Mouse (Mus musculus) megakaryocyte-erythroid progenitor cell, adult 5-6 weeks (primary cell): ENCODE data around the gene Cd93. TPM values are rescaled to one million over a fixed set of nuclear protein-coding genes. Genes with fewer than 3 reads are reported as not detected.

Experiments
- ATAC-seq: replicated peaks from 2 replicates; pipeline ENCODE4 v1.8.0; 2016; ENCODE audit warnings: mild to moderate bottlenecking, inconsistent platforms; ENCODE audit not compliant: severe bottlenecking, poor library complexity, low FRiP score, low TSS enrichment
- total RNA-seq, 2 experiments: library from RNA; stranded (forward) in 1 of 2; stranded (reverse) in 1 of 2; fragments of 200-1000, 215-1000 nt in 1 of 2; fragments of >200 nt in 1 of 2; fragmentation: Nextera tagmentation in 1 of 2; gene quantifications; 2 replicates each; pipeline ENCODE4 v1.2.3; 2014 to 2017

Gene Cd93
- total RNA-seq, 2 experiments from 2014 or later, result 3.9 to 7.3 TPM

DNA sequence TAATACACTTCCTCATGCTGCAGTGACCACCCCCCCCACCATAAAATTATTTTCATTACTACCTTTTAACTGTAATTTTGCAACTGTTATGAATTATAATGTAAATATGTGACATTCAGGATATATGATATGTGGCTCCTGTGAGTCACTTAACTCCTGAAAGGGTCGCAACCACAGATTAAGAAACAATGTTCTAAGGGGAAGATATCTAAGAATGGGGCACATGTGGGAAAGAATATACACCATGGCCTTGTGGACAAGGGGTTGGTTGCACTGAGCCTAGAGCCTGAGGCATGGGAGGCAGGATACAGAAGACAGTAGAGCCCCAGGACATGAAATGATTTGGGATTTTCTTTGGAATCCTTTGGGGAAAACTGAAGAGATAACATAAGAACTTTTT, 2.3 kb upstream of the Cd93 start:
- no peak for ATAC-seq

DNA sequence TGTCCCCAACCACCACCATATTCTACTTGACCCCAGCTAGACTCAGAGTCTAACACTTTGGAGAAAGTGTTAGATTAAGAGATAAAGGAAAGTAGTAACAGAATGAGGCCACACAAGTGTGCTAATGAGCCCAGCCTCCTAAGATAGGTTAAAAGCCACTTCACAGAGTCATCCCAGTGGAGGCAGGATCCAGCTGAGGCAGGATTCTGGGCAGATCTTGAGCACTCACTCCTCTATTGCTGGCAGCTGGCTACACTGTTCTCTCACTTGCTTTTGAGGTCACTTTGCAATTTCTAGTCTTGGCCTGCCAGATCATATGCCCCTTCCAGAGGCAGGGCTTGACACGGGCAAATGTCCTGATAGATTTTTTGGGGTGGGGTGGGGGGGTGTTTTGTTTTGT, 1.1 kb upstream of the Cd93 start:
- no peak for ATAC-seq

DNA sequence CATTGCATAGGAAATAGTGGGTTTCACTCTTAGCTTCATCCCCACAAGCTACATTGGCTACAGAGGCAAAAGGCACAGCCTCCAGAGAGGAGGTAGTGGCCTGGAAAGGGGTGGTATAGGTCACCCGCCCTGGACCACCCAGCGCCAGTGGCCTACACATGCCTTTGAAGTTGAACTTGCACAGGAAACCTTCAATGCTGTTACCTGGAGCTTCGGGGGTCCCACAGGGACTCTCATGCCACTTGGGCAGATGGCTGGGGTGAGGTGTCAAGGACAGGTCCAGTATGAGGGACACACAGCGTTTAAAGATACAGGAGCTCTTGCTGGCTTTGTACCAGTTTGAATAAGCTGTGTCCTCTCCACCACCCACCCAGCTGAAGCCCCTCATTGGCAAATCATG, 653 bp downstream of the Cd93 start:
- no peak for ATAC-seq

DNA sequence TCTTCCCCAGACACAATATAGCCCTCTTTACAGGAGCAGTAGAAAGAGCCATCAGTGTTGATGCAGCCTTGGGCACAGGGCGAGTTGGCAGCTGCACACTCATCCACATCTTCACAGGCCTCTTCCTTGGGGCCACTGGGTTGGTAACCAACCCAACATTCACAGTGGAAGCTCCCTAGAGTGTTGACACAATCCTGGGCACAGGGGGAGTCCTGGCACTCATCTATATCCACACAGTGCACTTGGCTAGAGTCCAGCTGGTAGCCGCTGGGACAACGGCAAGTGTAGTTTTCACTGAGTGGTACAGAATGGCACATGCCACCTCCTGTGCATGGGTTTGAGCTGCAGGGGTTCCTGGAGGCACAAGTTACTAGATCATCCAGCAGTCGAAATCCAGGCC, 1.2 kb downstream of the Cd93 start:
- ATAC-seq, result no peak; the same call in 1 of the 2 replicates

DNA sequence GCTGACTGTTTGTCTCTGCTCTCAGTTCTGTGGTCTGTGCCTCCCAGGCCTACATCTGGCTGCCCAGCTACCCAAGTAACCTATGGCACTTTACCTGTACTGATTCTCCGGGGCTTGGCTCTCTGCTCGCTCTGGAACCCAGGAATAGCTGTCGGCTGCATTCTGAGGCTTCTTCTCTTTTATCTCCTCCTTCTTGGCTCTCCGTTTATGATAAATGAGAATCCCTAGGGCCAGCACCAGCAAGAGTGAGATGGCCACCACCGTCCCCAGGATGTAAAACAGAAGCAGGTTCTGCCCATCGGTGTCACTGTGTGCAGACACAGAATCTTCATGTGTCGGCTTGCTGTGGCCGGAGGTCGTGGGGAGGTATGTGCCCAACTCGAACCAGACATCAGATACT, 1.9 kb downstream of the Cd93 start:
- ATAC-seq, result no peak

DNA sequence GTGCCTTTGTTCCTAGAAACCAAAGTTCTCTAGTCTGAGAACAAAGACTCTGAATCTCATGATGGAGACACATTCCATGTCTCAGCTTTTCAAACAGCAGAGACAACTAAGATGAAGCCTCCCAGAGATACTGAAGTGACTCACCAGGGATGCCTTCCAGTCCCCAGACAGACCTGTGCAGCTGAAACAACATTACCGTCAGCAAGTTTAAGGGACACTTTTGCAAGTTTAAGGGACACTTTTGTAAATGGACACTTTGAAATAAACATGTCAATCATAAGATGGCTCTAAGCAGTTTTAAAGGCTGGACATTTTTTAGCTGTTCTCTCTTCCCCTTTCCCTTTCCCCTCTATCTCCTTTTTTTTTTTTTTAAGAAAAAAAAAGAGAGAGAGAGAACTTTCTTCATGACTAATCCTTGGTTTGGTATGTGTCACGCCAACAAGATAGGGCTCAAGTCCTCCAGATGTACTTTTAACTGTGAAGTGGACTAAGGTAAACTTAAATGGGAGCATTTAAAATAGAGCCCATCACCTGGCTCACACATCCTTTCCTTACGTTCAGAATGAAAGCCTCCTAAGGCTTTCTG, 3.6 kb downstream of the Cd93 start:
- no peak for ATAC-seq

DNA sequence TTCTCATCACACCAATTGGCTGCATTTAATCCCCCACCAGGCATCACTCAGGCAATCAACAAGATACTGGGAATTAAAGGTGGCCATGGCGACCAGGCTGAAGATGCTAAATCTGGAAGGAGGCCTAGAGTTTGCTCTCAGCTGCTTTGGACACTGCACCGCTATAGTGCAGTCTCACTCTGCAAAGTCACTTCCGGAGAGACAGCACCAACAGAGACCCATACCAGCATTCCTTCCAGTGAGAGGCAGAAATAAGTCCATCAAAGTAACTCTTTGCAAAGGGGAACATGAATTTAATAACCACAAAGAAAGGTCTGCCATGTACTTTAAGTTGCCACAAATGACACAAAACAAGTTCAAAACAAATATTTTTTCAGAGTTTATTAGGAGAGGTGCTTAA, 7.1 kb downstream of the Cd93 start:
- ATAC-seq, result no peak

DNA sequence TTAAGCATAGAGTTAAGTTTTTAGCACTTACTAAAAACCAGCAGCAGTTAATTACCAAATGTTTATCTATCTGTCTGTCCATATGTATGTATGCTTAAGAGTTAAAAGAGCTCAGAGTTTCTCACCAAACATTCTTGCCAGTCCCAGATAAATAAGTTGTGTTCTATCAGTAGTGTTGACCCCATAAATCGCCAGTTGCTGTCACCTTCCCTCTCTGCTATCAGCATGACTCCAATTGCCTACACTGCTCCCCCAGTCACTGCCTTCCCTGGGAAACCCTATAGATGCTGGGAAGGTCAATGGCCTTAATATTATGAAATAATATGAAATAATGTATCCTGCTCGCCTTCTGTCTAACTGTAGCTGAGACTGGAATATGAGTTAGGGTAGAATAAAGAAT, 11.0 kb downstream of the Cd93 start:
- no peak for ATAC-seq

DNA sequence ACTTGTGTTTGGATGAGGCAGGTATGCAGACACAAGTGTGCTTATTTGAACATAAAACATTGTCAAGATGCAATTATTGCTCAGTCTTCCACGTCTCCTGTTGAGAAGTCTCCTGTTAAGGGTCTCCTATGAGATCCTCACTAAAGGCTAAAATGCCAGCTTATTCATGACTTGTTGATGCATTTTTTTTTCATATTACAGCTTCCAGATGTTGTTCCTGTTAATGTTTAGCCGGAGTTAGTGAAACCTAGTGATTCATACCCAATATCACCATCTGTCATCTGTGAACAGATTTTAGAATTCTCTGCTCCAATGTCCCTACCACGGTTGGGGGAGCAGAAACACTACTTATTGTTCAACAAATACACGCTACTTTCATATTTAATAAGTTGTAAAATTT, 12.4 kb downstream of the Cd93 start:
- ATAC-seq, result no peak

DNA sequence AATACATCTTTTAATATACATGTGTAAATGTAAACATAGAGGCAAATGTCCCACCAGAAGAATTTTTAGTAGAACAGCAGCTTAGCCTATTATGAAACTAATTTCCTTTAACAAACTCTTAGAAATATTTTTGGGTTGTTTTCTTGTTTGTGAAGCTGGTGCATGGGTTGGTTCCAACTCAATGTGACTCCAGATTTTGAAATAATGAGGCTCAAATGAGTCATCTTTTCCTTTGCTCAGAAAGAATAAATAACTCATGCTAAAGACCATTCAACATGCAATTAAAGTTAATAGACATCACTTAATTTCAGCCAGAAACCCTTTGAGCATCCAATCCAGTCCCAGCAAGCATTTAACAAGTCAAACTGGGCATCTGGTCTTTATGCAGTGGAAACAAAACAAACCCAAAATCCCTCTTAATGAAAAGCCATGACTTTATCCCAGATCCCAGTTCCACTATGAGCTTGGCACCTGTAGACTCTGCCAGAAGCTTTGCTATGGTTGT, 14.3 kb downstream of the Cd93 start:
- no peak for ATAC-seq

DNA sequence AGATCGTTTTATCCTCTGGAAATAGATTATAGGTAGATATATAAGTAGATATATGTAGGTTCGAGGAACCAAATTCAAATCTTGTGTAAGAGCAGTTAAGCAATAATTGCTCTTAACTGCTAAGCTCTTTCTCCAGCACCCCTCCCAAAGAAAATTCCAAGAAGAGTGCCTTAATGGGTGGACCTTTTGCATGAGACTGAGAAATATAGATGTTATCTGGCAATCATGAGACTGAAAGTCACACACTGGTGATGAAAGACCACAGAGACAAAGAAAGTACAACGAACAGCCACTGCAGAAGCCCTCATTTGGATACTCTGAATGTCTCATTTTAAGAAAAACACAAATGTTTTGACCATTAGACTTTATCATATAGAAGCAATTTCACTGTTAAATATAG, 14.8 kb downstream of the Cd93 start:
- ATAC-seq, result no peak

DNA sequence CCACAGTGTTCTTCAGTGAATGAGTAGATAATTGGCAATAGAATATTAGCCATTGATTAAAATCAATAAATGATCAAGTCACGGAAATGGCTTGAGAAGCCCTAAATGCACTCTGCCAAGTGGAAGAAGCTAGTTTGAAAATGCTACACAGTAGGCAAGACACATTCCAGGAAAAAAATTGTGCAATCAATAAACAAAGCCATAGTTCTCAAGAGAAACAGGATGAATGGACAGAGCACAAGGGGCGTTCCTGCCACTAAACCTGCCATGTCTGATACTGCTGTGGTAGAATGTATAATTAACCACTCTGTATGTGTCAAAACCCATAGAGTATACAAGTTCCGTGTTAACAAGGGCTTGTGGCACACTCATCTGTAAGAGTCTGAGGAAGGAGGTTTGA, 15.8 kb downstream of the Cd93 start:
- ATAC-seq, result no peak

DNA sequence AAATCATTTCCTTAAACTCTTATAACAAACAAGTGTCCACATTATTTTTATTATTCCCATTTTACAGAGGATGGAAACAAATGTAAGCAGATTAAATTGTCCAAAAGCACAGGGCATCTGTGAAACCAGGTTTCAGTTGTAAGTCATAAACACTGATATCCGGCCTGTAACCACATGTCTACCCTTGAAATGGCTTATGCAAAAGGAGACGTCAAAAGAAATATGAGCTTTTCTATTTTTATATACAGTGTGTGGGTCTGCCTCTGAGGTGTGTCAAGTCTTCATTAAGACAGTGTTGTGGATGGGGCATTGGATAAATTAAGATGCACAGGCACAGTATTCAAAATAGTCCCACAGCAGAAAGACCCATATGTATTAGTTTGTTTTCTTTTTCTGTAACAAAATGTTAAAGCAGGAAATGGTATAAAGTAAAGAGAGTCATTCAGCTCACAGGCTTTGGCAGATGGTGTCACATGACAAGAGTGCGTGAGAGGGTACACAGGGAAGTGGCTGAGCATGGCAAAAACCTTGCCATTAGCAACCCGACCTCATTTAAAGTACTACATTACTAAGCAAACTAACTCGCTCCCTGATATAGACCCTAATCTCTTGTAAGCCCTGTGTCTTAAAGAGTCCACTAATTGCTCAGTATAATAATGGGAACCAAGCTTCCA, 17.5 kb downstream of the Cd93 start:
- ATAC-seq, result no peak

DNA sequence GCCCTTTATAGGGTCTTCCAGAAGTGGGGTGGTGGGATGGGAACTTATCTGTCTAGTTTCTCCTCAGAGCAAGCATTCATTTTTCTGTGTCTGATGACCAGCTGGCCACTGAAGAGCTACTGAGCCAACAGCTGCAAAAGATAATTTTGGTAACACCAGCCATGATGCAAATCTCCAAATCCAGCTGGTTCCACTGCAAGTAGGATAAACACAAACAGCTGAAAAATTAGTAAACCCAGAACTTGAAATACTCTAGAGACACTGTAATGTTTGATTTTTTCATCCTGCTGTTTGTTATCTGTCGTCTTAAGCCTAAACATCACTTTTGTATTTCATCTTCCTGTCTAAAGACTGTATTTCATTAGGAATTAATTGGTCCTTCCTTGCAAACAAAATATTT, 21.7 kb downstream of the Cd93 start:
- ATAC-seq, result no peak

DNA sequence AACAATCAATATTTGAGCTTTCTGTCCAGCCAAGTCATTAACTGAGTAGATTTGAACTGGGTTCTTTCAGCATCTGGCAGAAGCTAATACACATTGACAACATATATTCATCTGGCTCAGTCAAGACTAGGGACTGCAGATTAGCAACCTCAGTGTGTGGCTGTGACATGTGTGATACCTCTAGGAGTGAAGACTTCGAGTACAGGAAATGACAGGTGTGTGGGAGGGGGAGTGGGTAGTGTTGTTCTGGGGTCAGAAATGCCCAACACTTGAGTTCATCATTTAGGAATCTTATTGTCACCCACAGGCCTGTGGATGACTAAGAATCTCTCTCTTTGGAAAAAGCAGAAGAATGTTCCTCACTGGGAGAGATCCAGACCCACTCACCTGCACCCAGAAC, 22.3 kb downstream of the Cd93 start:
- ATAC-seq, result no peak

DNA sequence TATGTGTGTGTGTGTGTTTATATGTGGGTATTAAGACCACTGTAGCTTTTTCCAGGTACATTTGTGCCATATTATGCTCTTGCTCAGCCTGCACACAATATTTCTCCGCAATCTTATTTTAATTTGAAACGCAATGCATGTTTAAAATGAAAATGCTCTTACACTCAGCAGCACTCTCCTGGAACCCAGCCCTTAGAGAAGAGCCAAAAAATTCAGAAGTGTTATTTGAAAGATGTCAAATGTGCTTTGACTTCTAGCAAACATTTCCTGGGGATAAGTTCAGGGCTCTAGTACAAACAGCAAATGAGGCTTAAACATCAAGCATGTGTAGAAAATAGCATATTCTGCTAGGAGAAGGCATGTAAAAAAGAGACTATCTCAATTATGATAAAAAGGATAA, 23.6 kb downstream of the Cd93 start:
- ATAC-seq, result no peak

DNA sequence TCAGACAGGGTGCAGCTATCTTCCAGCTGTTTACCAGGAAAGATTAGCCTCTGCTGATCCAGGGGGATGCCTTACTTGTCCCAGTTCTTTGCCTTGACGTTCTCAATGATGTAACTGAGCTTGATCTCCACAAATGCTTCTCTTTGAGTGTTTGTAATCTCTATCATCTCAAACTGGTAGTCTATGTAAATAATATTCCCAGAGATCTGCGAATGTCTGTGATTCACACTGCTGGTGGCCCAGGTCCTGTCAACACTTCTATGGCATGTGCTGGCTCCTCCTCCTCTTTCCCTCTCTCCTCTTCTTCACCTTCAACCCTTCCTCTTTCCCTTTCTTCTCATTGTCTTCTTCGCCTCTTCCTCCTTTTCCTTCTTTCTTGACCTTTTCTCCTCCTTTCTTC, 24.2 kb downstream of the Cd93 start:
- ATAC-seq, result no peak

DNA sequence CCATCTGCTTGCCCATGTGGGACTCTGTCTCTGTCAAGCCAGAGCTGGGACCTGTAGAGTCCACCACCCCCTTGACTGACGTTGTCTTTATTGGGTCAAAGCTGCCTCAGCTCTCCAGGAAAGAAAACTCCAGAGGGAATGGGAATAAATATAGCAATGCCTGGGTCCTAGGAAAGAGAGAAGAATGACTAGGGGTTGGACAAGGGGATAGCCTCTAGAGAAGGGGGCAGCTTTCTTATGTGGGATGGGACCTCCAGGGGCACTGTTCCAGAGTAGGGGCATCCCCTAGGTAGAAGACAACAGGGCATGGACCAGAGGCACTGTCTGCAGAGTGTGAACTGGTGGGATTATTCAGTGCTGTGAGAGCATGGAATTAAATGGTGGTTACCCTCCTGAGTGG, 33.5 kb downstream of the Cd93 start:
- no peak for ATAC-seq

DNA sequence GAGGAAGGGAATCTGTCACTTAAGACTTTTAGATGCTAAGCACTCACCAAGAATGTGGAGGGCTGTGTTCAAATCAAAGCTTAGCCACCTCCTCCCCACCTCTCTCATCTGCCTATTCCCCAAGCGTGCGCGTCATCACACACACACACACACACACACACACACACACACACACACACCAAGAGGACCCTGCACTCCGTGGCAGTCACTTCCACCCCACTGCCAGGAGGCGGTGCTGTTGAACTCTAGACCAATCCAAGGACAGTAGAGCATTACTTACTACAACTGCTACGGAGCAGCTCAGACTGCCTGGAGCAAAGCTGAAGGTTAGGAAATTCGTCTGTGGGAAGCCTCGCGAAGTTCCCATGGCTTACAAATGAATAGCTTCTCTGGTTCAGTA, 34.2 kb downstream of the Cd93 start:
- ATAC-seq, result peak; percentile 85

DNA sequence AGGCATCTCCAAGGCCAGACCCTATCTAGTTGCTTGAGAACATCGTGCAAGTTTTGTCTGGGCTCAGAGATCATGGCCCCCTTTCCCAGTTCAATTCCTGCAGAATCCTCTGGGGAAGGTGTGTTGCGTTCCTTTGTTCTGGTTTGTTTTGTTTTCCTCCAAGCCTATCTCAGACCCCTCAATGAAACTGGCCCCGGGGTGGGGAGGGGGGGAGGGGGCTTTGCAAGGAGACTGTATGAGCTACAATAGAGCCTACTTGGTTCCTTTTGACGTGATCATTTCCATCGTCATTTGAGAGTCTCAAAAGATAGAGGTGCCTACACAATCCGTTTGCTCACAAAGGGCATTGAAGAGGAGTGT, 34.6 kb downstream of the Cd93 start:
- ATAC-seq, result no peak

DNA sequence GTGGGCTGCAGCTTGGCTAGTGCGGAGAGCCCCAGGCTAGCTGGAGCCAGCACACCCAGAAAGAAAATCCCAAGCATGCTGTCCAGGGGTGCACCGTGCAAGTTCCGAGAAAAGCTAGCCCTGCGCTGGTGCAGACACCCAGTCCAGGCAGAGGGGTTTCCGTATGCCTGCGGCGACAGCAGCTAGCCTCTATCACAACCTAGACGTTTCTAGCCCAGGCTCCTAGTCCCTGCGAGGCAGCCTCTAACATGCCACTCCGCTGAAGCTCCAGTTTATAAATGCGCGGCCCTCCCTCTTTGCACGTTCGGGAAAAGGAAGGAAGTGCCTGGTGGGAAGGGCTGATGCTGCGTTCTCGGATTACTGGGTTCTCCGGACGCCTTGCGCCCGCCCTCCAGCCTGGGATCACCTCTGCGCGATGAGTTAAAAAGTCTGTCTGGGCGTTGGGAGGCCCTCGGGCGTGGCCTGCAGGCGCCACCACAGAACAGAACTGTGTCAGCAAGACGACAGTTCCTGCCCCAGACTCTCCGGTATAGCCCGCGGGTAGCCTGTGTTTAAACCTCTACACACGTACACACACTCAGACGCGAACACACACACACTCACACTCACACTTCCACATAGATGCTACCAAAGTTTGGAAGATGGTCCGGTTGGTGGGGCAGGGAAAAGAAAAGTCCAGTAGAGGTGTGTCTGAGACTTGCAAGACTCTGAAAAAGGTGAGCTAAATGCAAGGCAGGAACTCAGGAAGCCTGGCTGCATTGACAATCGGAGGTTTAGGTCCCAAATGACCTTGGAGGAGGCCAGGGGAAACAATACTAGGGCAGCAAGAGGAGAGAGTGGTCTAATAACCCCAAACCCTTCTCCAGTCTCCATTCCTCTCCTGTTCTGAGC, 35.2 kb downstream of the Cd93 start, which contains the start of gene Thbd:
Thbd (minus strand) TSS at position 319 of the 891 bp plus-strand sequence.
- ATAC-seq, result peak; percentile 80
